Mouse (Mus musculus) neural tube, embryonic 14.5 days (tissue): ENCODE measurements at regions not wholly inside any gene's neighbourhood (a gene's known extent, or its start where the extent isn't known, plus 50 kb on each side); places are given as distances from the start of the nearest gene placed in this dataset.
A peak's percentile ranks its signal among the peaks of the same experiment; 100 is the strongest.

Experiments used
- ATAC-seq: fragments of 200-750 bp; cut with Nextera tagmentation; 2 replicates; pipeline ENCODE4 v1.8.0; 2017; ENCODE audit warnings: low read depth, mild to moderate bottlenecking, moderate TSS enrichment, moderate library complexity
- H3K27ac ChIP-seq: fragments of 300-500 bp; sonication (generic); 2 replicates; pipeline ENCODE4 v1.5.1; 2014; ENCODE audit warnings: low read depth, mild to moderate bottlenecking, control low read depth, low read length, moderate library complexity, mixed read lengths
- H3K27me3 ChIP-seq: fragments of 300-500 bp; sonication (generic); 2 replicates; pipeline ENCODE4 v1.6.1; 2014; ENCODE audit warnings: low read length; ENCODE audit not compliant: control insufficient read depth, insufficient read depth
- H3K36me3 ChIP-seq: fragments of 300-500 bp; sonication (generic); 2 replicates; pipeline ENCODE4 v1.6.1; 2014; ENCODE audit warnings: low read length, mixed read lengths; ENCODE audit not compliant: control insufficient read depth, insufficient read depth
- H3K4me1 ChIP-seq: fragments of 300-500 bp; sonication (generic); 2 replicates; pipeline ENCODE4 v1.6.1; 2014; ENCODE audit warnings: low read length; ENCODE audit not compliant: control insufficient read depth, insufficient read depth
- H3K4me2 ChIP-seq: fragments of 300-500 bp; sonication (generic); 2 replicates; pipeline ENCODE4 v1.6.1; 2014; ENCODE audit warnings: mild to moderate bottlenecking, low read depth, low read length, control low read depth
- H3K4me3 ChIP-seq: fragments of 300-500 bp; sonication (generic); 2 replicates; pipeline ENCODE4 v1.5.1; 2014; ENCODE audit warnings: low read depth, low read length, control low read depth, mixed read lengths
- H3K9ac ChIP-seq: fragments of 300-500 bp; sonication (generic); replicated peaks from 2 replicates; pipeline ENCODE4 v1.6.1; 2014; ENCODE audit warnings: low read depth, mild to moderate bottlenecking, control low read depth, low read length, mixed read lengths
- H3K9me3 ChIP-seq: fragments of 300-500 bp; sonication (generic); 2 replicates; pipeline ENCODE4 v1.6.1; 2016; ENCODE audit warnings: low read length; ENCODE audit not compliant: control insufficient read depth
- WGBS: fragments of 180-500 bp; shearing (Covaris S2); extraction: QIAGEN DNeasy Blood & Tissue Kit; methylation state at CpG from one replicate; pipeline ENCODE4 v1.1.7; 2014; 5-methylcytosine and 5-hydroxymethylcytosine counted together

DNA sequence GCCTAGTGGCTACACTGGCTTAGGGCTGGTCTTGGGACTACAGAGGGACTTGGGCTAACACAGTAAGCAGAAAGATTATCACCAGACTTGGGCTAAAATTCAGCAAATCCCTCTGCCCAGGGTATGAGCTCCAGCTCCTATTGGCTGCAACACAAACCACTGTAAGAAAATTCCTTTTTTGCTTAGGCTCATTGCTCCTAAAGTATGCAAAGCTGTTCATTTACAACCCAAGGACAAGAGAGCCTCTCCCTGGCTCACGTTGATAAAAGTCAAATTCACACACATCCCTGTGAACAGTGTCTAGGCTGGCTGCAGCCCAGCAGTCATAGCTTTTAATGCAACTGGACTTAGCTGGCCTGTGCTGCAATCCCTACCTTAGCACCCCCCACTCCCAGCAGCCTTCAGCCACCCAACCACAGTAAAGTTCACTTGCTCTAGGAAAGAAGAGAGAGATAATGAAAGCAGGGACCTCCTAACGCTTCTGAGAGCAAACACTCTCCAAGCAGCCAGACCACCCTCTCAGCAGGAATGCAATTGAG, 247.6 kb downstream of the Tgfb2 start:
- Histone ChIP-seq H3K4me3 (no peak overlapping the region), H3K9me3 (no peaks in the 10 kb centered on the region), H3K9ac (no peak overlapping the region), H3K4me1 (no peaks in the 10 kb centered on the region), H3K27me3 (no peaks in the 10 kb centered on the region), H3K4me2 (no peak overlapping the region), H3K27ac (no peak overlapping the region), H3K36me3 (no peaks in the 10 kb centered on the region)
- WGBS: 31% methylated on average over 2 of the region's 2 CpGs
- ATAC-seq: no peak

DNA sequence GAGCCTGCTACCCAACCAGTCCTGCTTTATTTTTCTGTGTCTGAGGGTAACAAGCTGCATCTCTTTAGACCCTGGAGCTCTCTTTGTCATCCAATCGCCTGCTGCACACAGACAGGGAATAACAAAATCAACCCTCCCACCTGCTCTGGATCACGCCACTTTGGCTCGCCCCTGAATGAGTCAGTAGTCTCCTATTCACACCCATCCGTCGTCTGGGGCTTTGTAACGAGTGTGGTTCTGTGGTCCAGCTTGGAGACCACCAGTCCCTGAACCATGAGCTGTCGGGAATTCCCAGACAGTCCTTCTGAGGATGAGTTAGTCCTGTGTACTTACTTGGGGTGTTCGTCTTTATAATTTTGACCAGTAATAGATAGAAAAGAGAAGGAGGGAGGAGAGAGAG, 248.7 kb downstream of the Tgfb2 start:
- no peaks in the 10 kb centered on the region for H3K9me3 ChIP-seq
- no peak overlapping the region for H3K4me2 ChIP-seq
- no peaks in the 10 kb centered on the region for H3K36me3 ChIP-seq
- no peaks in the 10 kb centered on the region for H3K4me1 ChIP-seq
- no peak overlapping the region for H3K9ac ChIP-seq
- 77% methylated on average over 8 of the region's 8 CpGs for WGBS
- H3K27me3 ChIP-seq: no peaks in the 10 kb centered on the region
- no peak overlapping the region for H3K27ac ChIP-seq
- no peak overlapping the region for H3K4me3 ChIP-seq
- no peak for ATAC-seq

GRCm38 (mm10) chr1:186456131-186456530, 249.7 kb downstream of the Tgfb2 start:
- no peaks in the 10 kb centered on the region for H3K4me1 ChIP-seq
- WGBS: 97% methylated on average over 3 of the region's 3 CpGs
- H3K27ac ChIP-seq: no peak overlapping the region
- H3K4me3 ChIP-seq: no peak overlapping the region
- no peak overlapping the region for H3K9ac ChIP-seq
- H3K9me3 ChIP-seq: no peaks in the 10 kb centered on the region
- no peaks in the 10 kb centered on the region for H3K36me3 ChIP-seq
- H3K27me3 ChIP-seq: no peaks in the 10 kb centered on the region
- H3K4me2 ChIP-seq: no peak overlapping the region
- ATAC-seq: no peak

DNA sequence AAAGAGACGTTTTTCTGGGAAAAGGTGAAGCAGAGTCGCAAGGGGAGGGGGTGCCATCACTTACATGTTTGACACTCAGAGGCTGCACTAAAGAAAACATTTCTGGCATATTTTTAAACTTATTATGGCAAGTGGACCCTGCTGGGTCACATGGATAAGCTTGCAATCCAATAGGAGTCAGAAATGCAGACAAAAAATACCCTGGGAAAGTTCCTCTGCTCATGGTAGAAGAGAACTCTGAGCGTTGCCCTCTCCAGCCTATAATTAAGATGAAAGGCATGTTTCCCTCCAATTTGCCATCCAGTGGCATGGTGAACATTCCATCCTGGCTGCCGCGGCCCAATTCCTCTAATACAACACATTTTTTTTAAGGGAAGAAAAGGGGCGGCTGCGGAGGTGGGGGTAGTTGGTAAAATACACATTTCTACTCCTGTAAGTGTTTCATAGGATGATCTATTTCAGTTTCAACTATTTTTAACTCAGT, 250.6 kb downstream of the Tgfb2 start:
- Histone ChIP-seq H3K9me3 (no peaks in the 10 kb centered on the region), H3K9ac (no peak overlapping the region), H3K4me3 (no peak overlapping the region), H3K4me1 (no peaks in the 10 kb centered on the region), H3K27me3 (no peaks in the 10 kb centered on the region), H3K36me3 (no peaks in the 10 kb centered on the region), H3K27ac (no peak overlapping the region), H3K4me2 (no peak overlapping the region)
- no peak for ATAC-seq
- 90% methylated on average over 7 of the region's 7 CpGs for WGBS

DNA sequence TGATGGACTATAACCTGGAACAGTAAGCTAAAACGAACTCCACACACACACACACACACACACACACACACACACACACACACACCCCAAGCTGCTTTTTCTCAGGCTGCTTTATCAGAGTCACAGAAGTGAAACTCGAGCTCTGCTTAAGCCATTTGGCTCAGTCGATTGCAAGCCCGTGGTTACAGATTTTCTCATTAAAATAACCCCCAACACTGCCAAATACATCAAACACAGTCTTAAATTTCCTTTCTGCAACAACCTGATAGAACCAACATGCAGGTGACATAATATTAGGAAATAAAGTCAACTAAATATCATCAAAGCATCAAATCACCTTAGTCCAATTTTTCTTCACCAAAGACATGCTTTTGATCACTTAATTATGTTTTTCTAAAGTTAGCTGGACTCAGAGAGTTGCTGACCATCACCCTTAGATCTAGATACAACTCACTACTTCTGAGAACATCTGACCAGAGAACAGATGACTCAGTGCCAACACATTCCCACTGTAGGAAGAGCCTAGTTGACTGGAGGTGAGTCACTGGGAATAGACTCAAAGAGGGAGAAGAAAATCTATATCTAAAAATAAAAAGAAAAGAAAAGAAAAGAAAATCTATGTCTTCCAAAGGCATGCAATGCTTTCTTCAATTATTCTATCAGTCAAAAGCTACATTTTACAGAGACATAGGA, 251.2 kb downstream of the Tgfb2 start:
- 78% methylated on average over 4 of the region's 4 CpGs for WGBS

DNA sequence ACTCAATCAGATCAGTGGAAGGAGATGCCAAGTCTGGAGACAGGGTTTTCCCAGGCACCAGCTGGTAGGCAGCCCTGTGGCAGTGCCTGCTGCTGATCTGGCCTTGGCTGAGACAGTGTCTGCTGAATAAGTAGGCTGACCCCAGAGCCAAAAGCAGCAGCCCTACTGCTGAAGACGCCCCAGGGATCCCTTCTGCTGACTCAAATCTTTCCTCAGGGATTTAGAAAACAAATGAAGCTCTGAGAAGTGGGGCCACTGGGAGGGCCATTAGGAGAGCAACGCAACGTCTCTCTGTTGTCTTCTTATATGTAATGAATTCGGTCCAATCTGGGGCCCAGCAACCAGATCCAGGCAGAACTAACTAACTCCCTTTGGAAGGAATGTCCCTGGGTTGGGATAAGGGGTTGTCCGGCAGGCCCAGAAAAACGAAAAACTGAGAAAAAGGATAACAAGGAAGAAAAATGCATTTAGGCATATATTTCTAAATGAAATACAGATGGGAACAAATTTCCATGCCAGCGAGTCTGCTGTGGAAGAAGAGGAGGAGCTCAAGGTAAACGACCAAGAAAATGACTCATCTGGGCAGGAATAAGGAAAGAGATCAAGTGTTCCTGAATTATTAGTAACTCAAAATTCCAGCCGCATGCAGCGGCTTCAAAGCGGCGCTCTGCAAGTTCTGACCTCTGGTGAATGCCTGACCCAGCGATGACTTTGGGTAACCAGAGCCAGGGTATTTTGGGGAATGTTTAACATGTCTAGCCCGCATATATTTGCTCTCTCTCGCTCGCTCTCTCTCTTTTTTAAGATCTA, 256.7 kb downstream of the Tgfb2 start:
- no peak overlapping the region for H3K9ac ChIP-seq
- no peaks in the 10 kb centered on the region for H3K36me3 ChIP-seq
- no peak overlapping the region for H3K27ac ChIP-seq
- peak; percentile 58; the same call in 1 of the 2 replicates for ATAC-seq
- no peaks in the 10 kb centered on the region for H3K27me3 ChIP-seq
- H3K4me2 ChIP-seq: no peak overlapping the region
- H3K4me1 ChIP-seq: peaks cover 4% of the 10 kb centered on the region; the same call in 1 of the 2 replicates
- no peaks in the 10 kb centered on the region for H3K9me3 ChIP-seq
- no peak overlapping the region for H3K4me3 ChIP-seq
- 53% methylated on average over 16 of the region's 16 CpGs for WGBS

More for the DNA sequence above, 251.2 kb downstream of the Tgfb2 start:
- no peaks in the 10 kb centered on the region for H3K36me3 ChIP-seq
- no peaks in the 10 kb centered on the region for H3K27me3 ChIP-seq
- no peak for ATAC-seq
- H3K9ac ChIP-seq: no peak overlapping the region
- no peak overlapping the region for H3K27ac ChIP-seq
- no peak overlapping the region for H3K4me2 ChIP-seq
- H3K4me3 ChIP-seq: no peak overlapping the region
- H3K4me1 ChIP-seq: no peaks in the 10 kb centered on the region
- H3K9me3 ChIP-seq: no peaks in the 10 kb centered on the region

GRCm38 (mm10) chr1:186447521-186447920, 258.3 kb downstream of the Tgfb2 start:
- ATAC-seq: no peak

GRCm38 (mm10) chr1:186444701-186445131, 261.1 kb downstream of the Tgfb2 start:
- Histone ChIP-seq H3K9me3 (no peaks in the 10 kb centered on the region), H3K4me1 (peaks cover 4% of the 10 kb centered on the region; the same call in 1 of the 2 replicates), H3K9ac (no peak overlapping the region), H3K4me3 (no peak overlapping the region), H3K27me3 (no peaks in the 10 kb centered on the region), H3K27ac (no peak overlapping the region), H3K36me3 (no peaks in the 10 kb centered on the region), H3K4me2 (no peak overlapping the region)
- ATAC-seq: no peak
- 83% methylated on average over 5 of the region's 5 CpGs for WGBS

More at GRCm38 (mm10) chr1:186447521-186447920, 258.3 kb downstream of the Tgfb2 start:
- Histone ChIP-seq H3K4me2 (no peak overlapping the region), H3K9ac (no peak overlapping the region), H3K4me1 (peaks cover 4% of the 10 kb centered on the region; the same call in 1 of the 2 replicates), H3K36me3 (no peaks in the 10 kb centered on the region), H3K4me3 (no peak overlapping the region), H3K27ac (no peak overlapping the region), H3K9me3 (no peaks in the 10 kb centered on the region), H3K27me3 (no peaks in the 10 kb centered on the region)
- 89% methylated on average over 1 of the region's 1 CpGs for WGBS

DNA sequence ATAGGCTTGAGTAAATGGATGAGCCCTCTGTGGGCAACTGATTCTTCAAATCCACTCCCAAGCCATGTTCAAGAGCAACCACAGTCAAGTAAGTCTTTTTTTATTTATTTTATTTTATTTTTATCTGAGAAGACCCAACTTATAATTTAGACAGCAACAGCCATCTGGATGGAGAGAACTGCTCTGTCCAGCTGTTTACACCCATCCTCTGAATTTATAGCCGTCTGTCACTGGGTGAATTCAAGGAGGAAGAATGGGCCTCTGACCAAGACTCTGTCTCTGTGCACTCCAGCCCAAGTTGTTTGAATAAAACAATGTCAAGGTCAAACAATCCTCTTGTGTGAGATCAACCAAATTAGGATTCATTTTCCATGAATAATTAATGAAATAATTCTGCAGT, 263.6 kb downstream of the Tgfb2 start:
- 74% methylated on average over 1 of the region's 1 CpGs for WGBS

More for the DNA sequence above, 263.6 kb downstream of the Tgfb2 start:
- H3K9me3 ChIP-seq: no peaks in the 10 kb centered on the region
- H3K27ac ChIP-seq: no peak overlapping the region
- H3K4me3 ChIP-seq: no peak overlapping the region
- H3K27me3 ChIP-seq: no peaks in the 10 kb centered on the region
- H3K4me2 ChIP-seq: no peak overlapping the region
- no peak for ATAC-seq
- H3K4me1 ChIP-seq: no peaks in the 10 kb centered on the region
- H3K9ac ChIP-seq: no peak overlapping the region
- H3K36me3 ChIP-seq: no peaks in the 10 kb centered on the region
